Mouse (Mus musculus): Measurements from ENCODE around the gene Col13a1.

Col13a1 gene

DNA sequence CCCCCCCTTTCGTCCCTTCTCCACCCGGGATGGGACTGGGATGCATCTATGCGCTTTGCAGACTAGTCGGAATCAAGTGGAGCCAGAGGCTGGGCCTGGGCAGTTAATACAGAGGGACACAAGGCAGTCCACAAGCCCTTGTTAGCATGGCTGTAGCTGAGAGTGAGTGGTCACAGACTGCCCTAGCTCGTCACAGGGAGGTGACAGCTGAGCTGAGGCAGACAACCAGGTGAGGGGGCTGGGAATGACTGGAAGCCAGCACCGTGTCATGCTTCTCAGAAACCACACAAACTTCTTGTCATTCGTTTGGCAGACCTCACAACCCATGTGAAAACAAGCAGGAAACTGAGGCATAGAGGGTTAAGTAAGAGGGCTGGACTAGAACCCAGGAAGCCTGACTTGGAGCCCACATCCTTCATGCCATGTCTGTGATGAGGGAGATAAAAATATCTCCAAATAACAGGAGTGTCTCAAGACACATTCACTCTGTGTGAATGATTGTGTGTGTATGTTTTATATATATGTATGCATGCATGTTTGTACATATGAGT lies 10.8 kb downstream of the Col13a1 start:
- no peak for DNase-seq (ENCODE audit: low spot score)

DNA sequence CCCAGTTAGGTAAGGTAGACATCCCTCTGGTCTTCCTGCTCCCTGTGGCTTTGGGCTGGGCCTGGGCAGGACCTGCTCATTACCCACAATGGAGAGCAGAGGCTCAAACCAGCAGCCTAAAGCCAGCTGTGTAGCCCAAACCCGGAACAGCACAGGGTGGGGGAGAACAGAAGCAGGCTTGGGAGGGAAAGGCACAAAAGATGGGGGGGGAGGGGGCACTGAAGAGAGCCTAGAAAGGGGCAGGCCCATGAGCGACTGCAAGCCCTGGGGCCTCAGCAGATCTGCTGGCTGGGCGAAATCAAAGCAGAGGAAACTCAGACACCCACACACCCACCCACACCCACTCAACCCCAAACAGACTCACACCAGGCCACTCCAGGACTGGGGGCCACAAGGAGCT lies 11.7 kb downstream of the Col13a1 start:
- DNase-seq (ENCODE audit: low spot score) = no peak

DNA sequence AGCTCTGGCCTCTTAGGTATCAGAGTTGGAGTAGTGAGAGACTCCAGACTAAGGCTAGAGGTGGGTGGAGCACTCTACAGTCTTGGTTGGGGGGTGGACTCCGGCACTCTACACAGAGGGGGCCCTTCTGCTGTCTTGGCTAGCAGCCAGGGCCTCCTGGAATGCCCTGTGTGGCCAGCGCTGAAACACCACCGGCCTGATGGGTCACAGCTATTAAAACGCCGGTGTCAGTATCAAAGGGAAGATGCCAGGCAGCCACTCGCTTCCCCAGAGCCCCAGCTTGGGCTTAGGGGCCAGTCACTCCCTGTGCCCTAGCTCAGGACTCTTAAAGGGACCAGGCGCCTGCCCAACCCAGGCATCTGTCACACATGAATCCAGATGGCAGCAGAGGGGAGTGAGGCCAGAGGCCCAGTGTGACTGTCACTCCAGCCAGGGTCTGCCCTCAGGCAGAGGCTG lies 13.5 kb downstream of the Col13a1 start:
- DNase-seq (ENCODE audit: low spot score) = no peak

DNA sequence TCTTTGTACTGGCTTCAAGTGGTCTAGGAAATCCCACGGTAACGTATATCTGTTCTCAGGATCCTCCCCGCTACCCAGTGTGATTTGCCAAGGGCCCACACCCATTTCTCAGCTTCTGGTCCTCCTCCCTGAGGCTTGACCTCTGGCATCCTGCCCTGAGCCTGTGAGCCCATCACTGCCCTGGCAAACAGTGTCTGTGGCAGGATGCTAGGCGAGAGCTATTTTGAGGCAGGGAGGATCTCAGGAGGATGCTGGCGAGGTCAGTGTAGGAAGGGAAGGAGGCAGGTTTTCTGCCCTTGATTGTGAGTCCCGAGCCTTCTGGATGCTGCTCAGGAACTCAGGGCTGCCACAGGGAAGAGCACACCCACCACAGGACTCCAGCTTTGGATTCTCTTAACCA lies 22.2 kb downstream of the Col13a1 start:
- DNase-seq (ENCODE audit: low spot score) = no peak

DNA sequence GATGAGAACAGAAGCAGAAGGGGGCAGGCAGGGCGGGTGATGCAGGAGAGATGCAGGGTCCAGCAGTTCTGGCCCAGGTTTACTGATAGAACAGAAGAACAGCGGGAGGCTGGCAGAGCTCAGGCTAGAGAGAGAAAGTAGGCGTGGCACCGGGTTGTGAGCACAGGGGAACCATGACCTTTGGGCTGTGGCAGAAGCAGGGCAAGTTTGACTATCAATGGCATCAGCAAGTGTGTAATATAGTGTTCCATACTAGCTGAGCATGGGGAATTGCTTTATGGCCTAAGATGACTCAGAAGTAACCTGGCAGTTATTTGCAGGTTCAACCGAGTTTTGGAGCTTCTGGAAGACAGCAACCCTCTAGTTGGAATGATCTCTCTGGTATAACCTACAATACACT lies 25.0 kb downstream of the Col13a1 start:
- DNase-seq (ENCODE audit: low spot score) = no peak

DNA sequence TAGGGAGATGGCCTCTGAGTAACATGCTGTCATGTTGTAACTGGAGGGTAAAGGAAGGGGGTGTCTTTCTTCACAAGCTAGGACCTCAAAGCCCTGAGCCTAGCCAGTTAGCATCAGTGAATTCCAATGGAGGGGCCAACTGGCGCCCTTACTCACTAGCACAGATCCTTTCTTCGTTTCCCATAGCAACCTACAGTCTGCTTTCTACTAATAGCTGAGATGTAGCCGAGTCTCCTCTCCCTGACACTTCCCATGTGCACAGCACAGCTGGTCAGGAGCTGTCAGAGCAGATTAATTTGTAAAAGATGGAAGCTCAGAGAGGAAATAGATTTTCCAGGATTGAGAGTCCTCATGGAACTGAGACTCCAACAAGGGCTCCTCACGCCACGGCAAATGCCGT lies 29.4 kb downstream of the Col13a1 start:
- DNase-seq (ENCODE audit: low spot score) = no peak

DNA sequence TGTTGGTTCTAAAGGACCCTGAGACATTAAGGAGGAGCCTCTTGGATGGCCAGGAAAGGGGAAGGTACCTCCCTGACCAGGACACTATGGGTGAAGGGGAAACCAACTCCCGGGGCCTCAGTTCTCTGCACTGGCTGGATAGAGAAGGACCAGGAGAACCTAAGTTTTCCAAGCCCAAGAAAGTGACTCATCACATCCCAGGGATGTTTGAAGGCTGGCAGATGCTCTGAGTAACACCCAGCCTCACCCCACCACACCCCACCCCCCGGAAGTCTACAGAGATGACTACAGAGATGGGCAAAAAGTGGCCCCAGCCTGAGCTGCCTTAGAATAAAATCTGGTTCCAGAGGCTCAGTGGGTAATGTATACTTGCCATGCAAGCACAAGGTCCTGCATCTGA lies 34.5 kb downstream of the Col13a1 start:
- no peak for DNase-seq (ENCODE audit: low spot score)

DNA sequence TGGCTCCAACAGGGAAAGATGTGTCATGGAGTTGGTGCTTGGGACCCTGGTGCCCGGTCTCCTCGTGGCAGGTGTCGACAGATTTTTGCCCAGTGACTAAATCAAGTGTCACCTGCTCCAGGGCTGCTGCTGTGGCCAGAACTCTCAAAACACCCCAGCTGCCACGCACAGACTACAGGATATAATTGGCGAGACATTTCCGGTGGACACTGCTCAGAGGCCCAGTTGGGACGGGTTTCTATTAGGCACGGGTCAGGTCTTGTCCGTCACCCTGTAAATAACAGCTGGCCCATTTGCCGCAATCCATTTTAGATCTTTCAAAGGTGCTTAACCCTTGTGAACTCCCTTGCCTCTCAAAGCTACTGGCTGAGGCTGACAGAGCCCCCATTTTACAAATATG lies 35.4 kb downstream of the Col13a1 start:
- no peak for DNase-seq (ENCODE audit: low spot score)

DNA sequence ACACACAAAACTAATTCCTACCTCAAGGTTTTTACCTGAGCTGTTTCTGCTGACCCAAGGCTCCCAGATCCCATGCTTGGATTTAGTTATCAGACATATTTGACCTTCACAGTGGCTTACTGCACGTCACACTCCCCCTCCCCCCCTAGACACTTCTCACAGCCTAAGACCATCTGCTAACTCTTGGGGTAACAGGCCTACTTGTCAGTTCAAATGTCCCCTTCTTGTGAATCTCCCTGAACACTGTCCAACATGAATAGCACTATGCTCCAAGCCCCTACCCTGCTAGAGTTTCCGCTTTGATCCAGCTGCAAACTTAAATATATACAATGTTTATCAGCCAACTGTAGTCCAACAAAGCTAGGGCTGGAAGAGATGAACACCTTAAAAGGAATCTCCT lies 36.2 kb downstream of the Col13a1 start:
- DNase-seq (ENCODE audit: low spot score) = no peak

DNA sequence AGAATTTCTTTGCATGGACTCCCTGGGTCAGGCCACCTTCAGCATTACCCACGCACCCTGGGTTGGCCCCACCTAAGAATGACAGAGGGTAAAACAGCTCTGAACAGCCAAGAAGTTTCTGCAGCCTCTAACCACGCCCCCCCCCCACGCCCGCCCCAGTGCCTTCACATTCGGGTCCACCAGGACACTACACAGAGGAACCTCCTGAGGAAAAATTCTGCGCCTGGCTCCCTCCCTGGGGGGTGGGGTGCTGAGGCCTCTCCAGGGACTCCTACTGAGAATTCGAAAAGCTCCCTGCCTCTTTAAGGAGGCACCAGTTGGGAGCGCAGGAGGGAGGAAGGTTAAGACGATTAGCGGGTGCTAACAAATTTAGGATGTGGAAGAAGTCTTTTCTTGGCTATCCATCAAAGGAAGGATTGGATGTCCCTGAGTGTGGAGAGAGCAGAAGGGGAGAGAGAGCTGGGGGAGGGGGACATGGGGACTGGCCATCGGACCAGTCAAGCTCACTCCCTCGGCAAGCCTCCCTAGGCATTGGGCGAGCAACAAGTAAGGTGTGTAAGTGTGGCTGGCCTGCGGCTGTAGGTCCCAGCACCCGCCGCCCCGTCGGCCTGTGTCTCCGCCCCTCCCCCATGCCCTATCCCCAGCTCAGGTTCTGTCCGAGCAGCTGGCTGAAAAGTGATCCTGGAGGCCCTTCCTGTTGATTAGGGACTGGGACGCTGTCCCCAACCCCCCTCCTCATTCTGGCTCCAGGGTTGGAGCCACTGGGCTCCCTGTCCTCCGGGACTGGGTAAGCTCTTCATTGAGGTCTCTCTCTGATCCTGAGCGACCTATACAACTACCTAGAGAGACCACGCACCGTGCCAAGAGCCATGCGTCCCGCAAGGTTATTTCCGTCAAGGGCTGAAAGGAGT lies 42.4 kb downstream of the Col13a1 start:
- no peak for DNase-seq (ENCODE audit: low spot score)

DNA sequence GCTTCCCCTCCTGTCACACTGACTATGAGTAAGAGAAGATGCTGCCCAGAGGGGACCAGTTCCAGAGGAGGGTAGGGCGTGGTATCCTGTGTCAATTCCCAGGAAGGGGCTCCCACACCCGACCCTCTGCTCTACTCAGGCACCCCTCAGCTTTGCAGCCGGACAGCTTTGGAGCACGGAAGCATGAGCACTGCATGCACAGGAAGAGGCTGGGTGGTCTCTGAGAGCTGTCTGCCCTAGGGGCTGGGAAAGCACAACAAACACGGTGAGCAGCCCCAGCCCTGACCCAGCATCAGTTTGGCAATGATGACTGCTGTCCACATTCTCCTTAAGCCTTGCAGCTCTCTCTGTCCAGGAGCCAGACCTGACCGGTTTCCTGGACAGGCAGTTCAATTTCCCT lies 47.2 kb downstream of the Col13a1 start:
- no peak for DNase-seq (ENCODE audit: low spot score)

DNA sequence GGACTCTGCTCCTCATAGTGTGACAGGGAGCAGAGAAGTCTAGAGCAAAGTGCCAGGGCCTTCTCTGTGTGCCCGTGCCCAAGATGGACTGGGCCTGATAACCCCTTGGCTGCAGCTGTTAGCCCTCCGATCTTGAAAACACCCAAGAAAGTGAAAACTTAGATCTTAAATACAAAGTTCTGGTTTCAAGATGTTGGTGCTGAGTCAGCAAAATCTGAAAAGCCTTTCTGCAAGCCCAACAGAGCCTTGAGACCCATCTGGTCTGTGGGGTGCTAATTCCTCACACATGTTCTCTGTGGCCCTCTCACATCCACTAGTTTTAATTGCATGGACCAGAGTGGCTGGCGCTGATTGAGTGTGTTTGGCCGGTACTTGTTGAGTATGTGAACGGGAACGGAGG lies 49.0 kb downstream of the Col13a1 start:
- no peak for DNase-seq (ENCODE audit: low spot score)

DNA sequence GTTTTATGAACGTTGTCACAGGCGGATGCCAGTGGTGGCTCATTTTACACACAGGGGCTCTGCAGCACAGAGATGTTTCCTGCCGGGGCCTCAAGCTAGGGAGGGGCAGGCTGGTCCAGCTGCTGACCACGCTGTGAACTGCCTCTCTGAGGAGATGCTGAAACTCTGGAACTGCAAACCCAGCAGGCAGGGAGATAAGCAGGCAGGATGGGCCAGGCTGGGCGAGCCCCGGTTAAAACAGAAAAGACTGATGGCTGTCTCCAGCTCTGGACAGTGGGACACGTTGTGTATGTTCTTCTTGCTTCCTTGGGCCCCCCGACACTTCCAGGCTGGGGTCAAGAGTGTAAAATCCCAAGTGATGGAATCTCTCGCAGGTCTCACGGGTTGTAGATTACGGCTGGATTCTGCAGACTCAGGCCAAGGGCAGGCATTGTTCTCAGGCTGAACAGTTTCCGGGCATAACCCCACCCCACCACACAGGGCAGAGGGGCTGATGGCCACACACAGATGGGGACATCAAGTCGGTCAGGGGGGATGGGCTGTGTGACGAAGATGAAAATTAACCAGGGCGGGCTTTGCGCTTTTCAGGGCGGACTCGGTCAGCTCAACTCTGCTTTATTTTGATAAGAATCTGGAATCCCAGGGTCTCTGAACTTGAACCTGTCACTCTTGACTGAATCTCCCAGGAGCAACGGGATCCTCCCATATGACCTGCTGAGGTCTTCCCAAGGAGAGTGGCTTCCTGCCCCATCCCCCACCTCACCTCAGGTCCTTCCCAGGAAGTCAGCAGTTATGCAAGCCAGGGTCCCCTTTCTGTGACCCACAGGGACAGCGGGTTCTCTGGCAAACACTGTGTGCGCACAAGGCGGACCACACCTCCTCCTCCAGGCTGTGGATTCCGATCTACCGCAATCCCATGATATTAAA lies 49.9 kb downstream of the Col13a1 start:
- DNase-seq (ENCODE audit: low spot score) = no peak

DNA sequence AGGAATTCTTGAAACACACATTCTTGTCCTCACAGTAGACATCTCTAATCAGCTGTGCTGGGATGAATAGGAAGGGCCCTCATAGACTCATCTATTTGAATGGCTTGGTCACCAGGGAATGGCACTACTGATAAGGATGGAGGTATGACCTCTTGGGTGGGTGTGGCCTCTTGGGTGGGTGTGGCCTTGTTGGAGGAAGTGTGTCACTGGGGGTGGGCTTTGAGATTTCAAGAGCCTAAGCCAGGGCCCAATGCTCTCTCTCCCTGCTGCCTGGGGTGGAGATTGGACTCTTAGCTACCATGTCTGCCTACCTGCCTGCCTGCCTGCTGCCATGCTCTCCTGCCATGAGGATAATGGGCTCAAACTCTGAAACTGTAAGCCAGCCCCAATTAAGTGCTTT lies 53.2 kb downstream of the Col13a1 start:
- no peak for DNase-seq (ENCODE audit: low spot score)

DNA sequence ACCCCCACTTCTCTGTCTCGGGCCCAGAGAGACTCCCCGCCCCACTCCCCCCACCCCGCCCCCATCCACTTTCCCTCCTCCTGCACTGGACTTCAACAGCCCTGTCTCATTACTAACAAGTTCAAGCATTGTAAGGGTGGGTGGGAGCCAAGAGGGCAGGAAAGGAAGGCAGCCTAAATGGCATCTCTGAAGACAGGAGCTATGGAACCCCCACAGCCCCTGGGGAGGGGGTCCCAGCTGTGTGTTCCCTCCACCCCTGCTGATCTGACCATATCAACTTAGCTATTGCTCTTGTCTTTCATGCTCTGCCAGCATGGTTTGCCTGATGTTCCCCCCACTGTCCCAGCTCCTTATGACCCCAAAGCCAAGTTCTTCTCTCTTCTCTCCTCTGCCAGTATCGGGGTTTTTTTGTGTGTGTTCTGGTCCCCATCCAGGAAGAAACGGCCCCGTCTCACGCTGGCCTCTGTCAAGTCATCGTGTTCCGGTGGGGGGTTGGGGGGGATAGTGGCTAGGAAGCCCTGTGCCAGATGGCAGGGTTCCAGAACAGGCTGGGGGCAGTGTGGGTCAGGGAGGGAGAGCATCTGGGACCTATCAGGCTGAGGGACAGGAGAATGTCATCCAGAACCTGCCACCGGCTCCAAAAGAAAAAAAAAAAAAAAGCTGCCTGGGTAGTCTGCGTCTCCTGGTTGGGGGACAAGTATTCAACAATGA lies 58.1 kb downstream of the Col13a1 start:
- no peak for DNase-seq (ENCODE audit: low spot score)

DNA sequence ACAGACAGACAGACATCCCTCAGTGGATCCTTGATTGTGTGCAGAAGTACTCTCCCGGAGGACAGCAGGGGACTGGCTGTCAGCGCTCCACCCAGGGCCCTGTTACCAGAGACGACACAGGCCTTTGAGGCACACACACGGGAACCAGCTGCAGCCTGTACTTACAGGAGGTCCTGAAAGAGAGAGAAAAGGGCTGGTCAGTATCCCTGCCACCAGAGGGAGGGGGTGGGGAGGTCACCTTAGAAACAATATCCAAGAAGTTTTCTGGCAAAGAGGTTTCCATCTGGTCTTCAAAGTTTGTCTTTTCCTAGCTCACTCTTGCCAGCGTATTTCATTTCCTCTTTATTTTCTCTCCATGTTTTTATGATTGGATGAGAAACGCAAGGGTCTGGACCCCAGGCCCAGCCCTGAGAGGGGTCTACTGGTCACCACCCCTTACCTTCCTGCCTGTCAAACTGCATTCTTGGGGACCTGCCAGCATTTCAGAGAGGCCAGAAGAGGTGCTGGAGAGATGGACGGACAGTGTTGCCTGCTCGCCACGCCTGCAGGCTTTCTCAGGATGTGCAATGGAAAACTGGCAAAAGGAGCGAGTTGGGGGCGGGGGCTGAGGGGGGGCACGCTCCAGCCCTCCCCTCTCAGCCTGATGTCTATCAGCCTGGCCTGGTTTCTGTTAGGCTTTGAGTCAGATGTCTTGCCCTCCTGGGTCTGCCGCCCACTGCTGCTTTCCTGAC lies 58.8 kb downstream of the Col13a1 start:
- no peak for DNase-seq (ENCODE audit: low spot score)

DNA sequence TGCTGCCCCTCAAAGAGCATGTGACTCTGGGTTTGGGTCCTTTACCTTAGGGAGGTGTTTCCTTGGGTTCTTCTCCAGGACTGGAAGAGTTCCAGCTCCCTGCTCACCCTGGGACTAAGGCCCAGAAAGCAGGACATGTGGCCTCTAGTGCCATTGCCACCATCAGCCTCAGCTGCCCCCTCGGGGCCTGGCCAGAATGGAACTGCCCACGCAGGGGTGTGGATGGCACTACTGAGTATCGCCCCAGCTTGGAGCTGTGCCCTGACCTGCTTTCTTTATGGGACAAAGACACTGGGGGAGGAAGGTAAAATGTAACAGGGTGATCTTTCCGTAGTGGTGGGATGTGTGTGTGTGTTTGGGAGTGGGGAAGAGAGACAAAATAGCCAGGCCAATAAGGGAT lies 59.4 kb downstream of the Col13a1 start:
- DNase-seq (ENCODE audit: low spot score) = no peak

DNA sequence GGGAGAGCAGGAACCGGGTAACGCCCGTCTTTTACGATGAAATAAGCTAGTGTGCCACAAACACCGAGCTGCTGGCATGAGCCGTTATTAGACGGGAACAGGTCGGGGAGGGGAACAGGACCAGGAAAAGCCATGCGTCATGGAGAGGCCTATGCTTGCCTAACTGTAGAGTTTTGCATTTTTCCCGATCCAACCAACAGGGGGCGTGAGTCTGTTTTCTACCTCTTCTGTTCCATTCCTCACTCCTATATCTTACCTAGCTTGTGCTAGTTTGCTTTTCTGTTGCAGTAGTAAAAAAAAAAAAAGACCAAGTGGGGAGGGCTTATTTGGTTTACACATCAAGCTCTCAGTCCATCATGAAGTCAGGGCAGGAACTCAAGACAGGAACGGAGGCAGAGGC lies 61.8 kb downstream of the Col13a1 start:
- DNase-seq (ENCODE audit: low spot score) = no peak

DNA sequence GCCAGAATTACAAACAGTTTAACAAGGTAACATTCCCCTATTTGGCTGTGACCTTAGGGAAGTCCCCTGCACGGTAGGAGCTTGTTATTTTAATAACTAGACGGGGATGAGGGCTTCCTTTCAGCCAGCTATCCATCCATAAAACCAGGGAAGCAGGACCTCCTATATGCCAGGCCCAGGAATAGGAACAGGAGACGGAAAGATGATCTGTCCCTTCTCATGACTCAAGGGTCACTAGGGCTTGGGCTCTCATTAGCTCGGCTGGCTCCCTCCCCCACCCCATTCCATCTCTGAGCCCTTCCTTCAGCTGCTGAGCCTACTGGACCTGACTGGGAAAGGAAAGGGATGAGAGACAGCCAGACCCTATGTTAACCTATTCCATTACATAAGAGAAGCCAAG lies 67.1 kb downstream of the Col13a1 start:
- DNase-seq (ENCODE audit: low spot score) = no peak

DNA sequence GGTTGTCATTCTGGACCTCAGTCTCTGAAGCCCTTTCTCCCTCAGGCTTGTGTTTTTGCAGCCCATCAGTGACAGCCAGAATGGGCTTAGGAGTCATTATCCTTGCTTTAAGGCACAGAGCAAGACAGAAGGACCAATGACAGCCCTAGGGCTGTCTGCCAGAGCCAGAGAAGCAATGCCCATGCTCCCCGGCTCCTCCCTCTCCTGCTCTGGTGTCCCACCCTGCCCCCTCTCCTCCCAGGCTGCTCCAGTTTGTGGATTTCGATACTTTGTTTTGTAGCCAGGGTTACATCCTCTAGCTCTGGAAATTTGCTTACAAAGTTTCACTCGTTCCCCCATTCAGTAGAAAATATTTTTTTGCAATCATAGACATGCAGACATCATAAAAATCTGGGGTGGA lies 69.9 kb downstream of the Col13a1 start:
- DNase-seq (ENCODE audit: low spot score) = no peak

DNA sequence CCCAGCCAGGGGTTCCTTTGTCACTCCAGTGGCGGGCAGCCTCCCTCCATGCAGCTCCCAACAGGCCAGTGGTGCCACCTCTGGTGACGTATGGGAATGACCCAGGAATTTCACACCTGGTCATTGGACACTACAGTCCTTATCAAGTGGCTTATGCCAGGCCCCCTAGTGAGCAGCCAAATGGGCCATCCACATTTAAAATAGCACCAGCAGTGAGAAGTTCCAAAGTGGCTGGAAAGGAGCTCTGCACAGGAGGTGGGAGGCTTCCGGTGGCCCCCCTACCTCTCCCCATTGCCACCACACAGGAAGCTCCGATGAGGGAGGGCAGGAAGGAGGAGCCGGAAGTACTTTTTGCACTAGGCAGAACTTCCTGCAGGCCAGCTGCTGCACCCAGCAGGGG lies 72.7 kb downstream of the Col13a1 start:
- no peak for DNase-seq (ENCODE audit: low spot score)
